8 mouse cellular contexts compared by ENCODE assay signal in genomic region chr3:52179686-52180085, GRCm38 (mm10).
DNase-seq lines count a peak whose midpoint lies in the region; ATAC-seq and TF ChIP-seq lines count a peak whose summit lies in the region.

No protein-coding gene starts in this region.

- peak; percentile 55 for TF ChIP-seq POLR2A in embryonic fibroblast, embryonic 13.5 days (IDR thresholded peaks at IDR 0.05; ENCODE audit: low read depth, low read length)
- peak; percentile 84; the same call in 1 of the 2 replicates for TF ChIP-seq POLR2A in limb, embryonic 14.5 days (IDR thresholded peaks at IDR 0.05; ENCODE audit: borderline replicate concordance, extremely low read depth, insufficient read depth, insufficient read length)

- DNase-seq in ovary, adult 18-20 months (ENCODE audit: low spot score) = peak; percentile 51
- no peak for DNase-seq in ovary, postnatal 14 days (ENCODE audit: low spot score)
- peak; percentile 42 for DNase-seq in kidney, adult 9 months
- peak; percentile 85 for DNase-seq in limb, embryonic 14.5 days (ENCODE audit: low spot score)
- DNase-seq in testis, postnatal 10 days (ENCODE audit: low spot score) = peak; percentile 51

- H3K9ac ChIP-seq in heart, embryonic 11.5 days (ENCODE audit: low read depth, low read length) = peak overlapping the region; percentile 67
- H3K9ac ChIP-seq in limb, embryonic 14.5 days (ENCODE audit: low read depth, low read length, severe bottlenecking) = peak overlapping the region; percentile 40; the same call in 1 of the 2 replicates
- H3K9ac ChIP-seq in midbrain, embryonic 16.5 days (ENCODE audit: low read depth, low read length) = peak overlapping the region; percentile 53

- no peak for TF ChIP-seq CTCF in embryonic fibroblast, embryonic 13.5 days (IDR thresholded peaks at IDR 0.05; ENCODE audit: borderline replicate concordance, insufficient read depth, low read length)

- peak; percentile 55; the same call in 1 of the 2 replicates for ATAC-seq in heart, embryonic 11.5 days (replicated peaks; ENCODE audit: insufficient number of reproducible peaks, low FRiP score, low TSS enrichment)
- ATAC-seq in limb, embryonic 14.5 days (ENCODE audit: low FRiP score, low read depth) = peak; percentile 88
- peak; percentile 86 for ATAC-seq in midbrain, embryonic 16.5 days

- no peaks in the 10 kb centered on the region for H3K9me3 ChIP-seq in heart, embryonic 11.5 days (replicated peaks; ENCODE audit: control insufficient read depth, low read length)
- H3K9me3 ChIP-seq in limb, embryonic 14.5 days (ENCODE audit: control insufficient read depth, low read length) = no peaks in the 10 kb centered on the region
- H3K9me3 ChIP-seq in midbrain, embryonic 16.5 days (replicated peaks; ENCODE audit: control insufficient read depth, low read length, poor library complexity, severe bottlenecking) = no peaks in the 10 kb centered on the region

- H3K4me2 ChIP-seq in heart, embryonic 11.5 days = peak overlapping the region; percentile 52
- H3K4me2 ChIP-seq in limb, embryonic 14.5 days (replicated peaks; ENCODE audit: low read depth, low read length, severe bottlenecking) = peak overlapping the region; percentile 40
- peak overlapping the region; percentile 43 for H3K4me2 ChIP-seq in midbrain, embryonic 16.5 days (ENCODE audit: low read length)

- H3K27me3 ChIP-seq in heart, embryonic 11.5 days (ENCODE audit: control insufficient read depth, insufficient read depth, low read length) = no peaks in the 10 kb centered on the region
- no peaks in the 10 kb centered on the region for H3K27me3 ChIP-seq in limb, embryonic 14.5 days (ENCODE audit: control insufficient read depth, insufficient read depth, low read length)
- H3K27me3 ChIP-seq in midbrain, embryonic 16.5 days (ENCODE audit: control insufficient read depth, insufficient read depth, low read depth, low read length) = no peaks in the 10 kb centered on the region

- H3K4me3 ChIP-seq in embryonic fibroblast, embryonic 13.5 days (ENCODE audit: insufficient read depth, low read length) = peak overlapping the region; percentile 8; the same call in 1 of the 2 replicates
- peak overlapping the region; percentile 8; the same call in 1 of the 2 replicates for H3K4me3 ChIP-seq in heart, embryonic 11.5 days (ENCODE audit: low read depth, low read length)
- peak overlapping the region; percentile 17 for H3K4me3 ChIP-seq in limb, embryonic 14.5 days (replicated peaks; ENCODE audit: low read length)
- peak overlapping the region; percentile 9; the same call in 1 of the 2 replicates for H3K4me3 ChIP-seq in midbrain, embryonic 16.5 days (ENCODE audit: low read depth, low read length)

- peaks cover 15% of the 10 kb centered on the region for H3K4me1 ChIP-seq in embryonic fibroblast, embryonic 13.5 days (ENCODE audit: control insufficient read depth, insufficient read depth, low read length)
- H3K4me1 ChIP-seq in heart, embryonic 11.5 days (ENCODE audit: control insufficient read depth, insufficient read depth, low read length) = peaks cover 30% of the 10 kb centered on the region
- peaks cover 29% of the 10 kb centered on the region for H3K4me1 ChIP-seq in limb, embryonic 14.5 days (ENCODE audit: control insufficient read depth, insufficient read depth, low read length)
- H3K4me1 ChIP-seq in midbrain, embryonic 16.5 days (ENCODE audit: control insufficient read depth, insufficient read depth, low read length) = peaks cover 23% of the 10 kb centered on the region

- H3K27ac ChIP-seq in embryonic fibroblast, embryonic 13.5 days (ENCODE audit: insufficient read depth, low read length) = peak overlapping the region; percentile 94
- peak overlapping the region; percentile 85 for H3K27ac ChIP-seq in heart, embryonic 11.5 days (ENCODE audit: low read depth, low read length)
- H3K27ac ChIP-seq in limb, embryonic 14.5 days (replicated peaks; ENCODE audit: low read depth, low read length) = peak overlapping the region; percentile 79
- H3K27ac ChIP-seq in midbrain, embryonic 16.5 days (ENCODE audit: low read length) = peak overlapping the region; percentile 86

- 12% methylated on average over 12 of the region's 12 CpGs for WGBS in heart, embryonic 11.5 days (ENCODE audit: insufficient replicate concordance)
- under 1% methylated on average over 12 of the region's 12 CpGs for WGBS in limb, embryonic 14.5 days
- 2% methylated on average over 12 of the region's 12 CpGs for WGBS in midbrain, embryonic 16.5 days

- no peaks in the 10 kb centered on the region for H3K36me3 ChIP-seq in heart, embryonic 11.5 days (ENCODE audit: control insufficient read depth, insufficient read depth, low read length)
- H3K36me3 ChIP-seq in limb, embryonic 14.5 days (ENCODE audit: control insufficient read depth, insufficient read depth, low read length) = no peaks in the 10 kb centered on the region
- H3K36me3 ChIP-seq in midbrain, embryonic 16.5 days (ENCODE audit: control insufficient read depth, insufficient read depth, low read length) = no peaks in the 10 kb centered on the region
